Mouse (Mus musculus): Measurements from ENCODE around the gene Kcnc1. TPM values are rescaled to one million over a fixed set of nuclear protein-coding genes. Genes with fewer than 3 reads are reported as not detected.

Kcnc1 gene
- polyA plus RNA-seq, 1 experiment from 2014 or later, result 8.5 TPM

- H3K27ac ChIP-seq (replicated peaks), result no peak overlapping the region
- no peak overlapping the region for H3K9ac ChIP-seq
- ATAC-seq (ENCODE audit: low read depth), result no peak
- H3K9me3 ChIP-seq, result no peaks in the 10 kb centered on the region
- H3K27me3 ChIP-seq, result no peaks in the 10 kb centered on the region
- H3K4me3 ChIP-seq, result no peak overlapping the region
- H3K36me3 ChIP-seq, result peaks cover 17% of the 10 kb centered on the region; the same call in 1 of the 2 replicates
- H3K4me2 ChIP-seq, result no peak overlapping the region
- 92% methylated on average over 5 of the region's 5 CpGs for WGBS
- peaks cover 12% of the 10 kb centered on the region for H3K4me1 ChIP-seq (replicated peaks)
These were observed 39.5 kb downstream of the Kcnc1 start for GRCm38 (mm10) chr7:46435833-46436232.

GRCm38 (mm10) chr7:46438537-46439141 is 42.3 kb downstream of the Kcnc1 start:
- H3K4me1 ChIP-seq (replicated peaks), result peaks cover 8% of the 10 kb centered on the region
- no peak for ATAC-seq (ENCODE audit: low read depth)
- H3K4me2 ChIP-seq, result no peak overlapping the region
- H3K36me3 ChIP-seq, result peaks cover 32% of the 10 kb centered on the region
- no peak overlapping the region for H3K4me3 ChIP-seq
- WGBS, result 14% methylated on average over 9 of the region's 9 CpGs
- no peak overlapping the region for H3K9ac ChIP-seq
- no peaks in the 10 kb centered on the region for H3K27me3 ChIP-seq
- H3K9me3 ChIP-seq, result no peaks in the 10 kb centered on the region
- H3K27ac ChIP-seq (replicated peaks), result 0 out of 2 replicates have a peak overlapping the region, but pooled peaks have one; percentile 5

GRCm38 (mm10) chr7:46443163-46443562 is 46.9 kb downstream of the Kcnc1 start:
- Histone ChIP-seq H3K9me3 (no peaks in the 10 kb centered on the region), H3K4me1 (replicated peaks) (peaks cover 15% of the 10 kb centered on the region), H3K36me3 (peaks cover 15% of the 10 kb centered on the region), H3K9ac (no peak overlapping the region), H3K4me3 (no peak overlapping the region), H3K27ac (replicated peaks) (no peak overlapping the region), H3K27me3 (no peaks in the 10 kb centered on the region), H3K4me2 (no peak overlapping the region)
- 79% methylated on average over 10 of the region's 10 CpGs for WGBS
- ATAC-seq (ENCODE audit: low read depth), result no peak

GRCm38 (mm10) chr7:46445896-46446295 is 49.6 kb downstream of the Kcnc1 start:
- H3K36me3 ChIP-seq, result peaks cover 15% of the 10 kb centered on the region
- H3K27ac ChIP-seq (replicated peaks), result no peak overlapping the region
- H3K27me3 ChIP-seq, result no peaks in the 10 kb centered on the region
- H3K4me1 ChIP-seq (replicated peaks), result peaks cover 26% of the 10 kb centered on the region
- 88% methylated on average over 6 of the region's 6 CpGs for WGBS
- no peaks in the 10 kb centered on the region for H3K9me3 ChIP-seq
- H3K4me2 ChIP-seq, result no peak overlapping the region
- no peak for ATAC-seq (ENCODE audit: low read depth)
- no peak overlapping the region for H3K4me3 ChIP-seq
- no peak overlapping the region for H3K9ac ChIP-seq

- H3K4me2 ChIP-seq, result no peak overlapping the region
- H3K9me3 ChIP-seq, result no peaks in the 10 kb centered on the region
- 0 out of 2 replicates have a peak overlapping the region, but pooled peaks have one; percentile 42 for H3K27ac ChIP-seq (replicated peaks)
- no peak overlapping the region for H3K9ac ChIP-seq
- H3K4me3 ChIP-seq, result no peak overlapping the region
- H3K27me3 ChIP-seq, result no peaks in the 10 kb centered on the region
- WGBS, result 64% methylated on average over 9 of the region's 9 CpGs
- peaks cover 26% of the 10 kb centered on the region for H3K4me1 ChIP-seq (replicated peaks)
- H3K36me3 ChIP-seq, result peaks cover 1% of the 10 kb centered on the region; the same call in 1 of the 2 replicates
- no peak for ATAC-seq (ENCODE audit: low read depth)
These were observed 51.3 kb downstream of the Kcnc1 start for GRCm38 (mm10) chr7:46447473-46448165.

- Histone ChIP-seq H3K9ac (no peak overlapping the region), H3K4me1 (replicated peaks) (peaks cover 33% of the 10 kb centered on the region), H3K27me3 (no peaks in the 10 kb centered on the region), H3K4me2 (no peak overlapping the region), H3K9me3 (no peaks in the 10 kb centered on the region), H3K36me3 (no peaks in the 10 kb centered on the region), H3K4me3 (no peak overlapping the region), H3K27ac (replicated peaks) (peak overlapping the region; percentile 69)
- ATAC-seq (ENCODE audit: low read depth), result peak; percentile 68
- WGBS, result 49% methylated on average over 6 of the region's 6 CpGs
These were observed 52.8 kb downstream of the Kcnc1 start for GRCm38 (mm10) chr7:46448922-46449645.

GRCm38 (mm10) chr7:46453930-46454679 is 57.8 kb downstream of the Kcnc1 start:
- Histone ChIP-seq H3K9ac (no peak overlapping the region), H3K27me3 (no peaks in the 10 kb centered on the region), H3K27ac (replicated peaks) (peak overlapping the region; percentile 85), H3K4me2 (no peak overlapping the region), H3K4me3 (no peak overlapping the region), H3K9me3 (0 out of 2 replicates have a peak, but pooled peaks cover 3% of the 10 kb centered on the region), H3K36me3 (no peaks in the 10 kb centered on the region), H3K4me1 (replicated peaks) (peaks cover 26% of the 10 kb centered on the region)
- peak; percentile 82 for ATAC-seq (ENCODE audit: low read depth)
- WGBS, result 7% methylated on average over 10 of the region's 10 CpGs

GRCm38 (mm10) chr7:46457889-46458288 is 61.6 kb downstream of the Kcnc1 start:
- Histone ChIP-seq H3K27me3 (no peaks in the 10 kb centered on the region), H3K9me3 (0 out of 2 replicates have a peak, but pooled peaks cover 3% of the 10 kb centered on the region), H3K9ac (no peak overlapping the region), H3K4me1 (replicated peaks) (peaks cover 22% of the 10 kb centered on the region), H3K4me3 (no peak overlapping the region), H3K27ac (replicated peaks) (no peak overlapping the region), H3K4me2 (no peak overlapping the region), H3K36me3 (no peaks in the 10 kb centered on the region)
- WGBS, result 78% methylated on average over 3 of the region's 3 CpGs
- ATAC-seq (ENCODE audit: low read depth), result no peak

GRCm38 (mm10) chr7:46459200-46459599 is 62.9 kb downstream of the Kcnc1 start:
- Histone ChIP-seq H3K27me3 (no peaks in the 10 kb centered on the region), H3K27ac (replicated peaks) (peak overlapping the region; percentile 40), H3K4me3 (no peak overlapping the region), H3K4me2 (no peak overlapping the region), H3K9ac (no peak overlapping the region), H3K36me3 (no peaks in the 10 kb centered on the region), H3K4me1 (replicated peaks) (peaks cover 13% of the 10 kb centered on the region), H3K9me3 (0 out of 2 replicates have a peak, but pooled peaks cover 3% of the 10 kb centered on the region)
- WGBS, result 72% methylated on average over 2 of the region's 2 CpGs
- ATAC-seq (ENCODE audit: low read depth), result peak; percentile 38; the same call in 1 of the 2 replicates

- Histone ChIP-seq H3K36me3 (no peaks in the 10 kb centered on the region), H3K4me2 (no peak overlapping the region), H3K4me3 (no peak overlapping the region), H3K27ac (replicated peaks) (peak overlapping the region; percentile 40), H3K9me3 (0 out of 2 replicates have a peak, but pooled peaks cover 3% of the 10 kb centered on the region), H3K9ac (no peak overlapping the region), H3K4me1 (replicated peaks) (peaks cover 8% of the 10 kb centered on the region), H3K27me3 (no peaks in the 10 kb centered on the region)
- ATAC-seq (ENCODE audit: low read depth), result peak; percentile 55
- 79% methylated on average over 9 of the region's 9 CpGs for WGBS
These were observed 63.4 kb downstream of the Kcnc1 start for GRCm38 (mm10) chr7:46459605-46460245.

DNA sequence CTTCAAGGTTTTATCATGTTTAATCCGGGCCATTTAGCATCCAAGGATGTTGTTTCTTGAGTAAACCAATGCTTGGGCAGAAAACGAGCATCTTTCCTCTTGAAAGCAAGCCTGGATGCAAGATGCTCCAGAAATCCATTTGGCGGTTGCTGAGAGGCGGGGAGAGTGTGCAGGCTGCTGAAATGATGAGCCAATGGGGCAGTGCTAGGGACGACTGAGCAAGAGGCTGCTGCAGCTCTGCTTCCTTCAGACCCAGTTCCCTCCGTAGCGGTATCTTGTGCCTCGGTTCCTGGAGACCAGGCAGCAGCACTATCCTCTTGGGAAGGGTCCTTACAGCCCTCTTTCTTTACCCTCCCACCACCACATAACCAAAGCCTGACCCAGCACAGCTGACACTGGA is 66.0 kb downstream of the Kcnc1 start:
- Histone ChIP-seq H3K27me3 (no peaks in the 10 kb centered on the region), H3K36me3 (no peaks in the 10 kb centered on the region), H3K4me3 (no peak overlapping the region), H3K9me3 (no peaks in the 10 kb centered on the region), H3K4me1 (replicated peaks) (peaks cover 18% of the 10 kb centered on the region), H3K9ac (no peak overlapping the region), H3K4me2 (no peak overlapping the region), H3K27ac (replicated peaks) (no peak overlapping the region)
- 73% methylated on average over 8 of the region's 8 CpGs for WGBS
- no peak for ATAC-seq (ENCODE audit: low read depth)
